Mouse (Mus musculus): Measurements from ENCODE around the gene B4gat1. TPM values are rescaled to one million over a fixed set of nuclear protein-coding genes. Genes with fewer than 3 reads are reported as not detected.

B4gat1 gene
- polyA plus RNA-seq, 1 experiment: 25.1 TPM

DNA sequence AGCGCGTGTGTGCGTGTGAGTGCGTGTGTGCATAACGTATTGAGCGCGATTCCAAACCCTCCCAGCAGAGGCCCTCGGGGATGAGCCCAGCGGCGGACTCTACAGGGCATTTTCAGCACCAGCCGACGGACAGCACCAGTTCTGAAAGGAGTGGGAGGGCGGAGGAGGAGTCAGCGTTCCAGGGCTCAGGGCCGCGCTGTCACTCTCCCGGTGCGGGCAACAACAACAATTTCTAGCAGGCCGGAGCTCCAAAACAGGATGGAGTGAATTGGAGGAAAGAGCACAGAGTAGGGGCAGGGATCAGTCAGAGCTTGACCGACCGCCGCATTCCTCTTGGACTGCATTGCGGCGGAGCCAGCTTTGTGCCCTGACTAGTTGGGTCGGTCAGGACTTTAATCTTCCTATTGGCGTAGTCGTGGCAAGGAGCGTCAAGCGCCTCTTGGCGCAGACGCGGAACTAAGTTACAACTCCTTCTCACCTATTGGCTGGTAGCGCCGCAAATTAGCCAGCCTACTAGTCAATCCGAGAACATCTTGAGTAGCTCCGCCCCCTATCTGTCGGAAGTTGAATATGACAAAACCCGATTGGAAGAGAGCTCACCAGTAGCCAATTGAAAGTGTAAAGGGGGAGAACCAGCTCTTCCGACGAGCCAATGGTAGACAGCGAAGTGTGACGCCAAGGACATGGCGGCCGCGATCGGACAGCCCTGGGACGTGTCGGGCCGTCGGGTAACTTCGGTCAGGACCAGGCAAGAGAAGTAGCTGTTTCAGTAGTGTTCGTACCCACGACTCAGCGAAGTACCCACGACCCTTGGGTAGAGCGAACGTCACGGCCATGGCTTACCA is 49.5 kb downstream of the B4gat1 start, which contains the start of gene Yif1a:
TSS of gene Yif1a (plus strand) at position 655 of the 845 bp plus-strand sequence.
- Histone ChIP-seq H3K27me3 (ENCODE audit: control insufficient read depth, insufficient read depth, low read length) (peaks cover 14% of the 10 kb centered on the region; the same call in 1 of the 2 replicates), H3K4me3 (ENCODE audit: control insufficient read depth, insufficient read depth, low read length) (peak within 1 kb of the TSS; percentile 88), H3K4me1 (replicated peaks; ENCODE audit: control insufficient read depth, insufficient read depth, low read length) (peaks cover 23% of the 10 kb centered on the region), H3K27ac (ENCODE audit: control insufficient read depth, insufficient read depth, low read length) (no peak within 1 kb of the TSS), H3K36me3 (ENCODE audit: control insufficient read depth, insufficient read depth, low read length) (no peaks in the 10 kb centered on the region)
- under 1% methylated on average over 58 of the region's 58 CpGs for WGBS
- DNase-seq: peak; percentile 91
- TF ChIP-seq POLR2A (IDR thresholded peaks at IDR 0.05; ENCODE audit: control insufficient read depth, extremely low read depth, insufficient read depth, low read length, poor library complexity) (peak; percentile 67; the same call in 1 of the 2 replicates), CTCF (IDR thresholded peaks at IDR 0.05; ENCODE audit: borderline replicate concordance, control insufficient read depth, extremely low read depth, insufficient read depth, low read length, poor library complexity) (peak; percentile 28; the same call in 1 of the 2 replicates)

DNA sequence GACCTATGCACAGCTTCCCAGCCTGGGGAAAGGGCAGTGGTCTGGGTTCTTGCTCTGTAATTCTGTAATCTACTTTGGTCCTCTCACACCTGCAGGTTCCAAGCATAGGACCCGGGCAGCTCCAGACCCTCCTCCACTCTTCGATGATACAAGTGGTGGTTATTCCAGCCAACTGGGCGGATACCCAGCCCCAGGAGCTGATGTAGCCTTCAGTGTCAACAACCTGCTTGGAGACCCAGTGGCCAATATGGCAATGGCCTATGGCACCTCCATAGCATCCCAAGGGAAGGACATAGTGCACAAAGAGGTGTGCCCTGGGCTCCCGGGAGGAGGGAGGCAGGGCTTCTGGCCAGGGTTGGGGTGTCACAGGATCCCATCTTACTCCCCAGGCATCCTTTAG is 50.7 kb downstream of the B4gat1 start:
- no peak overlapping the region for H3K4me3 ChIP-seq (ENCODE audit: control insufficient read depth, insufficient read depth, low read length)
- no peaks in the 10 kb centered on the region for H3K36me3 ChIP-seq (ENCODE audit: control insufficient read depth, insufficient read depth, low read length)
- WGBS: 91% methylated on average over 4 of the region's 4 CpGs
- no peak for TF ChIP-seq POLR2A (IDR thresholded peaks at IDR 0.05; ENCODE audit: control insufficient read depth, extremely low read depth, insufficient read depth, low read length, poor library complexity)
- no peak for TF ChIP-seq CTCF (IDR thresholded peaks at IDR 0.05; ENCODE audit: borderline replicate concordance, control insufficient read depth, extremely low read depth, insufficient read depth, low read length, poor library complexity)
- peaks cover 23% of the 10 kb centered on the region for H3K4me1 ChIP-seq (replicated peaks; ENCODE audit: control insufficient read depth, insufficient read depth, low read length)
- no peak for DNase-seq
- H3K27ac ChIP-seq (ENCODE audit: control insufficient read depth, insufficient read depth, low read length): no peak overlapping the region
- peaks cover 9% of the 10 kb centered on the region; the same call in 1 of the 2 replicates for H3K27me3 ChIP-seq (ENCODE audit: control insufficient read depth, insufficient read depth, low read length)

Other genes starting within 250 kb of the B4gat1 start
- gene Rbm4, start 244.9 kb upstream of the B4gat1 start, polyA plus RNA-seq (2012; rRNA removed): 113 and 130 TPM in 2 replicates
- 30.1 and 56.3 TPM in 2 replicates for gene Gm21992, start 227.2 kb upstream of the B4gat1 start, polyA plus RNA-seq (2012; rRNA removed)
- 158 and 205 TPM in 2 replicates for gene Rbm14, start 227.2 kb upstream of the B4gat1 start, polyA plus RNA-seq (2012; rRNA removed)
- 35.8 and 45.8 TPM in 2 replicates for gene Ccs, start 199.5 kb upstream of the B4gat1 start, polyA plus RNA-seq (2012; rRNA removed)
- gene Ccdc87, start 199.5 kb upstream of the B4gat1 start, polyA plus RNA-seq (2012; rRNA removed): 0.19 and 0.24 TPM in 2 replicates
- 27.0 and 31.9 TPM in 2 replicates for gene Ctsf, start 183.7 kb upstream of the B4gat1 start, polyA plus RNA-seq (2012; rRNA removed)
- 8.4 and 11.8 TPM in 2 replicates for gene Actn3, start 160.9 kb upstream of the B4gat1 start, polyA plus RNA-seq (2012; rRNA removed)
- gene Zdhhc24, start 160.2 kb upstream of the B4gat1 start, polyA plus RNA-seq (2012; rRNA removed): 53.0 and 53.5 TPM in 2 replicates
- gene Bbs1, start 132.2 kb upstream of the B4gat1 start, polyA plus RNA-seq (2012; rRNA removed): 2.8 and 4.7 TPM in 2 replicates
- 153 and 175 TPM in 2 replicates for gene Dpp3, start 110.5 kb upstream of the B4gat1 start, polyA plus RNA-seq (2012; rRNA removed)
- gene Peli3, start 95.7 kb upstream of the B4gat1 start, polyA plus RNA-seq (2012; rRNA removed): 2.1 and 2.3 TPM in 2 replicates
- 25.8 and 27.3 TPM in 2 replicates for gene Mrpl11, start 76.7 kb upstream of the B4gat1 start, polyA plus RNA-seq (2012; rRNA removed)
- 0.57 and 0.59 TPM in 2 replicates for gene Npas4, start 48.5 kb upstream of the B4gat1 start, polyA plus RNA-seq (2012; rRNA removed)
- 12.7 and 14.6 TPM in 2 replicates for gene Slc29a2, start 15.0 kb upstream of the B4gat1 start, polyA plus RNA-seq (2012; rRNA removed)
- gene AC124502.3, start 65 bp downstream of the B4gat1 start, polyA plus RNA-seq (2012; rRNA removed): 1.1 and 1.4 TPM in 2 replicates
- 54.2 and 61.4 TPM in 2 replicates for gene Brms1, start 2.5 kb downstream of the B4gat1 start, polyA plus RNA-seq (2012; rRNA removed)
- 7.1 and 8.8 TPM in 2 replicates for gene Rin1, start 11.7 kb downstream of the B4gat1 start, polyA plus RNA-seq (2012; rRNA removed)
- 5.9 and 7.7 TPM in 2 replicates for gene Cd248, start 29.3 kb downstream of the B4gat1 start, polyA plus RNA-seq (2012; rRNA removed)
- gene Tmem151a, start 46.7 kb downstream of the B4gat1 start, polyA plus RNA-seq (2012; rRNA removed): 1.7 and 3.5 TPM in 2 replicates
- 121 and 137 TPM in 2 replicates for gene Yif1a, start 49.7 kb downstream of the B4gat1 start, polyA plus RNA-seq (2012; rRNA removed)
- gene Cnih2, start 59.7 kb downstream of the B4gat1 start, polyA plus RNA-seq (2012; rRNA removed): 3.7 and 4.9 TPM in 2 replicates
- gene Rab1b, start 68.2 kb downstream of the B4gat1 start, polyA plus RNA-seq (2012; rRNA removed): 296 and 317 TPM in 2 replicates
- gene Klc2, start 79.7 kb downstream of the B4gat1 start, polyA plus RNA-seq (2012; rRNA removed): 48.0 and 54.9 TPM in 2 replicates
- gene Pacs1, start 234.3 kb downstream of the B4gat1 start, polyA plus RNA-seq (2012; rRNA removed): 58.9 and 64.9 TPM in 2 replicates

All from thymus, adult 2 months (tissue).